Mouse (Mus musculus): Measurements from ENCODE around the gene Fstl3. TPM values are rescaled to one million over a fixed set of nuclear protein-coding genes. Genes with fewer than 3 reads are reported as not detected.

The Fstl3 gene
- polyA plus RNA-seq, 1 experiment from 2014 or later: 17.6 TPM

DNA sequence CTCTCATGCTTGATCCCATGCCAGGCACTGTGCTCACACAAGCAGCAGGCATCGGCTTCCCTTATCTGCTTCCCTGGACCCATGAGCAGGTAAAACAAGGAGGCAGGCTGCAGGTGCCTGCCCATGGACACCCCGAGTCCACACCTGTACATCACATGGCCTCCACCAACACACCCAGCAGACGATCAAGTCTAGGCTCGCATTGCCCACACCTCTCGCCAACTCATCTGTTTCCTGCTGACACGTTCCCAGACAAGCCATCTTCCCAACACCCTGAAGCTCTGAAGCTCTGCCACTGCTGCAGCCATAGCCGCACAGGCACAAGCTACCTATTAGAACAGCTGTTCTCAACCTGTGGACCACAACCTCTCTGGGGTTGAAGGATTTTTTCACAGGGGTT, 12.8 kb upstream of the Fstl3 start:
- TF ChIP-seq CTCF (IDR thresholded peaks at IDR 0.05; ENCODE audit: low read depth): no peak
- TF ChIP-seq EP300 (optimal IDR thresholded peaks at IDR 0.05): no peak
- Histone ChIP-seq H3K4me1 (replicated peaks; ENCODE audit: control insufficient read depth, insufficient read depth) (peaks cover 8% of the 10 kb centered on the region), H3K27ac (replicated peaks) (0 out of 2 replicates have a peak overlapping the region, but pooled peaks have one; percentile 18), H3K9me3 (ENCODE audit: control insufficient read depth, low read length) (no peaks in the 10 kb centered on the region), H3K4me2 (replicated peaks; ENCODE audit: low read depth) (no peak overlapping the region), H3K9ac (ENCODE audit: low read length) (no peak overlapping the region; the same call in 1 of the 2 replicates), H3K4me3 (ENCODE audit: low read depth, low read length) (no peak overlapping the region), H3K27me3 (ENCODE audit: control insufficient read depth, insufficient read depth, low read length) (no peaks in the 10 kb centered on the region), H3K36me3 (ENCODE audit: control insufficient read depth, insufficient read depth, low read length) (peaks cover 16% of the 10 kb centered on the region)
- WGBS: 54% methylated on average over 7 of the region's 7 CpGs
- ATAC-seq (ENCODE audit: low FRiP score, low TSS enrichment): no peak
- DNase-seq (ENCODE audit: low spot score): no peak

DNA sequence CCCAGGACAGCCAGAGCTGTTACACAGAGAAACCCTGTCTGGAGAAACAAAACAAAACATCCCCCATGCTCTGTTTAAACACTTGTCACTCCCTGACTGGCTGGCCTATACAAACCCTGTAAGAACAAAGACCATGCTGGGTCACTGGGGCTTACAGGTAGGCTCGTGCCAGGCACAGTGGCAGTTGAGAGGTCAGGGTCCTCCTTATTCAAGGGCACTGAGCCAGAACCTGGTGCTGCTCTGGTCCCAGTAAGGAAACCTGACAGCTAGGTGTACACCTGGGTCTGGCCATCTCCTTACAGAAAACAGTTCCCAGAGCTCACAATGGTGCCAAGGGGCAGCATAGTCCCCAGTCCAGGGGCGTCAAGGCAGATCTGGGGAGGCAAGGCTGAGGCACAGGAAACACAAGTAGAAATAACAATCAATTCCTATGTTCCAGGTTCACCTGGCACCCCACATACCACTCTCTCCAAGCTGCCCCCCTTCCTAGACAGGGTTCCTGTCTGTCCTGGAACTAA, 11.8 kb upstream of the Fstl3 start:
- DNase-seq (ENCODE audit: low spot score) (peak; percentile 30), ATAC-seq (ENCODE audit: low FRiP score, low TSS enrichment) (no peak)
- WGBS: 55% methylated on average over 2 of the region's 2 CpGs
- peak overlapping the region; percentile 96; the same call in 1 of the 2 replicates for H3K27ac ChIP-seq (replicated peaks)
- TF ChIP-seq CTCF (IDR thresholded peaks at IDR 0.05; ENCODE audit: low read depth) (no peak), EP300 (optimal IDR thresholded peaks at IDR 0.05) (no peak)
- peaks cover 8% of the 10 kb centered on the region for H3K4me1 ChIP-seq (replicated peaks; ENCODE audit: control insufficient read depth, insufficient read depth)
- peak overlapping the region; percentile 87; the same call in 1 of the 2 replicates for H3K4me3 ChIP-seq (ENCODE audit: low read depth, low read length)
- peak overlapping the region; percentile 96 for H3K9ac ChIP-seq (ENCODE audit: low read length)
- peaks cover 14% of the 10 kb centered on the region for H3K36me3 ChIP-seq (ENCODE audit: control insufficient read depth, insufficient read depth, low read length)
- H3K4me2 ChIP-seq (replicated peaks; ENCODE audit: low read depth): peak overlapping the region; percentile 74
- H3K9me3 ChIP-seq (ENCODE audit: control insufficient read depth, low read length): no peaks in the 10 kb centered on the region
- no peaks in the 10 kb centered on the region for H3K27me3 ChIP-seq (ENCODE audit: control insufficient read depth, insufficient read depth, low read length)

DNA sequence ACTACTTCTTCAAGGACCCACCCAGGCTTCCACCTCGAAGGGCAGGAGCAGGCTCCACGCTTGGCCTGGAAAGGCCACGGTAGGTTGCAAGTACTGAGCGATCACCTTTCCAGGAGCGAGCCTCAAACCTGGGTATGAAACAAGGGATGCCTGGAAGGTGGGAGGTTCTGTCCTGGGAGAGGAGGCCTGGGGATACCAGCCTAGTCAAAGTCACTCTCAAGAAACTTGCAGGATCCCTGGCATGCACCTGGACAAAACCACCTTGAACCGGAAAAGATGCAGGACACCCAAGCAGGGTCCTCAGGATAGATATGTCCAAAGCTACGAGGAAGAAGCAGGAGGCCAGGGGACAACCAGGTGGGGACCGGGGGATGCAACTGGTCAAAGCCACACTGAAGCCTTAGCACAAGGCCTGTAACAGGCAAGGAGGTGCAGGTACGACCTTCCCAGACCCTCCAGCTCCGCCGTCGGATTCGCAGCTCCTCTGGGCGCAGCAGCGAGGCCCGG, 11.0 kb upstream of the Fstl3 start:
- no peak for TF ChIP-seq CTCF (IDR thresholded peaks at IDR 0.05; ENCODE audit: low read depth)
- TF ChIP-seq EP300 (optimal IDR thresholded peaks at IDR 0.05): no peak
- WGBS: 9% methylated on average over 12 of the region's 16 CpGs
- H3K9ac ChIP-seq (ENCODE audit: low read length): peak overlapping the region; percentile 96
- DNase-seq (ENCODE audit: low spot score): no peak
- H3K27ac ChIP-seq (replicated peaks): peak overlapping the region; percentile 96
- no peak for ATAC-seq (ENCODE audit: low FRiP score, low TSS enrichment)
- H3K4me1 ChIP-seq (replicated peaks; ENCODE audit: control insufficient read depth, insufficient read depth): peaks cover 8% of the 10 kb centered on the region
- H3K36me3 ChIP-seq (ENCODE audit: control insufficient read depth, insufficient read depth, low read length): peaks cover 10% of the 10 kb centered on the region
- H3K4me2 ChIP-seq (replicated peaks; ENCODE audit: low read depth): peak overlapping the region; percentile 74
- H3K4me3 ChIP-seq (ENCODE audit: low read depth, low read length): peak overlapping the region; percentile 87
- H3K9me3 ChIP-seq (ENCODE audit: control insufficient read depth, low read length): no peaks in the 10 kb centered on the region
- no peaks in the 10 kb centered on the region for H3K27me3 ChIP-seq (ENCODE audit: control insufficient read depth, insufficient read depth, low read length)

DNA sequence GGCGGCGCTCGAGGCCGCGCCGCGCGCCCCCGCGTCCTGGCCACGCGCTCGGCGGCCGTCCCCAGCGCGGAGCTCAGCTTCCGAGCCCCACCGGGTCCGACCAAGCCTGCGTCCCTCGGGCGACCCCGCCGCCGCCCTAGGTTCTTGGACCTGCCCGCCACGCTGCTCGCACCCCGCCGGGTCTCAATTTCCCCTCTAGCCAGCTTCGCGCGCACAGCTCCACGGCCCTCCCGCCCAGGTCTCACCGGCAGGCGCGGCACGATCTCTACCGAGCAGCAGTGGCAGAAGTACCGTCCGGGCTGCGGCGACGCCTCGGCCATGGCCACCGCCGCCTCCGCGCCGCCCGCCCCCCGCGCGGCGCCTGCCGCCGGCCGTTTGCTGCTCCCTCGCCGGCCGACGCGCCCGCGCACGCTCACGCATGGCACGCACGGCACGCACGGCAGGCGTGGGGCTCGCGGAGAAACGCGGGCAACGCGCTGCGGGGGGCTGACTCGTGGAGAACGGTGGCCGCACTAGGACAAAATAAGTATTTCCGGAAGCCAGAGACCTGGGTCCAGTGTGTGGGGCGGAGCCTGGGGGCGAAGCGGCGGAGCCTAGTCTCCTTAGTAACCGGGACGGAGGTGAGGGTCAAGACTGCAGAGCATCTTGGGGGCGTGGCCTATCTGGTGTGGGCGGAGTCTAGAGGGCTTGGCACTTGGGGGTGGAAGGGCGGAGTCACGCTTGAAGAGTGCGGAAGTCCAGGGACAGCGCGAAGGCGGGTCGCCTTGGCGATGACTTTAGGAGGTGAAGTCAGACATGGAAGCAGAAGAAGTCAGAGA, 10.4 kb upstream of the Fstl3 start, which contains the start of gene Rnf126:
Gene Rnf126 (minus strand): TSS at position 445 of the 818 bp plus-strand sequence.
- Histone ChIP-seq H3K4me1 (replicated peaks; ENCODE audit: control insufficient read depth, insufficient read depth) (peaks cover 8% of the 10 kb centered on the region), H3K36me3 (ENCODE audit: control insufficient read depth, insufficient read depth, low read length) (peaks cover 4% of the 10 kb centered on the region), H3K27me3 (ENCODE audit: control insufficient read depth, insufficient read depth, low read length) (no peaks in the 10 kb centered on the region), H3K9me3 (ENCODE audit: control insufficient read depth, low read length) (no peaks in the 10 kb centered on the region), H3K9ac (ENCODE audit: low read length) (peak within 1 kb of the TSS; percentile 96), H3K4me2 (replicated peaks; ENCODE audit: low read depth) (peak within 1 kb of the TSS; percentile 74), H3K4me3 (ENCODE audit: low read depth, low read length) (peak within 1 kb of the TSS; percentile 87), H3K27ac (replicated peaks) (peak within 1 kb of the TSS; percentile 96)
- ATAC-seq (ENCODE audit: low FRiP score, low TSS enrichment): peak; percentile 93
- under 1% methylated on average over 78 of the region's 101 CpGs for WGBS
- TF ChIP-seq CTCF (IDR thresholded peaks at IDR 0.05; ENCODE audit: low read depth) (no peak), EP300 (optimal IDR thresholded peaks at IDR 0.05) (no peak)
- peak; percentile 98 for DNase-seq (ENCODE audit: low spot score)

DNA sequence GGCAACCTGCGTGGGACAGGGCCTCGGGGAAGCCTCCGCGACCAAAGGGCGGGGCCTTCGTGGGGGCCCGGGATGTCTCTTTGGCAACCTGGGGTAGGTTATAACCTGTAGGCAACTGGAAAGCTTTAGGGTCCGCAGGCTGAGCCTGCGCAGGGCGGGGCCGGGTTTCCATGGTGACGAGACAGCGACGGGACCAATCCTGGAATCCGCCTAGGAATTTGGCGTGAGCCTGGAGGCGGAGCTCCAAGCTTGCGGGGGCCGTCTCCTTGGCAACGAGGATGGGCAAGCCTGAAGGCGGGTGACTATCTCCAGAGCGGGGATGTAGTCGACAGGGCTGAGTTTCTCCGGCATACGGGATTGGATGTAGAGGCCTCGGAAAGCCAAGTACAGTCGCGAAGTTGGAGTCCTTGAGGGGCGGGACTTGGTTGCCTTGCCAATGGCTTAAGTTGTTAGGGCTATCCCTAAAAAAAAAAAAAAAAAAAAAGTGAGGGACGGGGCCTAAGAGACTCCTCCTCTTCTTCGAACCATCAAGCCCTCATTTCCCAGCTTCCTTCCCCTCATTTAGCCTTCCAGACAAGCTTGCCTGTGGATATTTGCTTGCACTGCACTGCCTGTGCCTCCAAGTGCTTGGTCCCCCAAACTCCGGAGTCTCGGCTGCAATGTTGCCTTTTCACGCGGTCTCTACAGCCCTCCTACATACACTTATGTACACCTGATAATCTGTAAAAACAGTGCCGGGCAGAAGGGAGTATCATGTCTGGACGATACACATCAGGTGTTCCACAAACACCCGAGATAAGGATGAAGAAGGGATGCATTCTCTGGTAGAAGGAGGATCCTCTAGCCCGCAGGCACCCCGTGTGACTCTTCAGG, 9.5 kb upstream of the Fstl3 start:
- 7% methylated on average over 39 of the region's 40 CpGs for WGBS
- H3K4me3 ChIP-seq (ENCODE audit: low read depth, low read length): peak overlapping the region; percentile 87
- DNase-seq (ENCODE audit: low spot score): peak; percentile 85

More for the DNA sequence above, 9.5 kb upstream of the Fstl3 start:
- H3K36me3 ChIP-seq (ENCODE audit: control insufficient read depth, insufficient read depth, low read length): no peaks in the 10 kb centered on the region
- H3K4me2 ChIP-seq (replicated peaks; ENCODE audit: low read depth): peak overlapping the region; percentile 74
- peak; percentile 66 for ATAC-seq (ENCODE audit: low FRiP score, low TSS enrichment)
- no peaks in the 10 kb centered on the region for H3K9me3 ChIP-seq (ENCODE audit: control insufficient read depth, low read length)
- no peaks in the 10 kb centered on the region for H3K27me3 ChIP-seq (ENCODE audit: control insufficient read depth, insufficient read depth, low read length)
- H3K27ac ChIP-seq (replicated peaks): peak overlapping the region; percentile 93
- peaks cover 8% of the 10 kb centered on the region for H3K4me1 ChIP-seq (replicated peaks; ENCODE audit: control insufficient read depth, insufficient read depth)
- peak overlapping the region; percentile 63 for H3K9ac ChIP-seq (ENCODE audit: low read length)
- TF ChIP-seq CTCF (IDR thresholded peaks at IDR 0.05; ENCODE audit: low read depth): no peak
- no peak for TF ChIP-seq EP300 (optimal IDR thresholded peaks at IDR 0.05)

Data from stomach, postnatal 0 days (tissue).